Mouse (Mus musculus): ENCODE data around the gene Tk1. TPM values are rescaled to one million over a fixed set of nuclear protein-coding genes. Genes with fewer than 3 reads are reported as not detected.
A peak's percentile ranks its signal among the peaks of the same experiment; 100 is the strongest.

The Tk1 gene
- polyA plus RNA-seq, 2 experiments: 135 to 136 TPM

GRCm38 (mm10) chr11:117863174-117863856 lies 37.4 kb upstream of the Tk1 start:
- H3K27ac ChIP-seq: no peak overlapping the region
- H3K4me2 ChIP-seq (ENCODE audit: low read depth): no peak overlapping the region
- H3K4me3 ChIP-seq (ENCODE audit: insufficient read depth in 1 of 2, low read depth in 2 of 2, low read length in 2 of 2): no peak overlapping the region
- no peak for DNase-seq (ENCODE audit: low read depth in 3 of 3, low spot score in 3 of 3)
- H3K4me1 ChIP-seq (replicated peaks; ENCODE audit: control insufficient read depth in 2 of 2, insufficient read depth in 2 of 2, low read length in 1 of 2): no peaks in the 10 kb centered on the region
- no peak for ATAC-seq (ENCODE audit: insufficient read depth)
- no peaks in the 10 kb centered on the region; the same call in 1 of the 2 replicates for H3K36me3 ChIP-seq (replicated peaks; ENCODE audit: control insufficient read depth, insufficient read depth, low read depth)
- WGBS (ENCODE audit: insufficient replicate concordance): 35% methylated on average over 11 of the region's 11 CpGs
- no peaks in the 10 kb centered on the region for H3K9me3 ChIP-seq (ENCODE audit: control insufficient read depth, low read length)
- TF ChIP-seq CTCF (IDR thresholded peaks at IDR 0.05; ENCODE audit: low read depth) (no peak), EP300 (IDR thresholded peaks at IDR 0.05; ENCODE audit: low read depth) (no peak)
- H3K27me3 ChIP-seq (ENCODE audit: control insufficient read depth, insufficient read depth, low read length): peaks cover 34% of the 10 kb centered on the region
- H3K9ac ChIP-seq (replicated peaks): no peak overlapping the region

GRCm38 (mm10) chr11:117860601-117861000 lies 34.7 kb upstream of the Tk1 start, which contains the start of gene Tmem235:
Gene Tmem235, plus strand, starts transcription at chr11:117860752.
- H3K4me1 ChIP-seq (replicated peaks; ENCODE audit: control insufficient read depth in 2 of 2, insufficient read depth in 2 of 2, low read length in 1 of 2): no peaks in the 10 kb centered on the region
- no peaks in the 10 kb centered on the region for H3K9me3 ChIP-seq (ENCODE audit: control insufficient read depth, low read length)
- peaks cover 34% of the 10 kb centered on the region for H3K27me3 ChIP-seq (ENCODE audit: control insufficient read depth, insufficient read depth, low read length)
- no peak for ATAC-seq (ENCODE audit: insufficient read depth)
- DNase-seq (ENCODE audit: low read depth in 3 of 3, low spot score in 3 of 3): no peak
- WGBS (ENCODE audit: insufficient replicate concordance): 7% methylated on average over 23 of the region's 23 CpGs
- TF ChIP-seq CTCF (IDR thresholded peaks at IDR 0.05; ENCODE audit: low read depth): no peak; the same call in 1 of the 2 replicates
- TF ChIP-seq EP300 (IDR thresholded peaks at IDR 0.05; ENCODE audit: low read depth): no peak
- H3K36me3 ChIP-seq (replicated peaks; ENCODE audit: control insufficient read depth, insufficient read depth, low read depth): peaks cover 20% of the 10 kb centered on the region
- H3K27ac ChIP-seq: no peak within 1 kb of the TSS
- no peak within 1 kb of the TSS for H3K9ac ChIP-seq (replicated peaks)
- H3K4me2 ChIP-seq (ENCODE audit: low read depth): no peak within 1 kb of the TSS
- H3K4me3 ChIP-seq (ENCODE audit: insufficient read depth in 1 of 2, low read depth in 2 of 2, low read length in 2 of 2): no peak within 1 kb of the TSS

- ATAC-seq (ENCODE audit: insufficient read depth) (no peak), DNase-seq (ENCODE audit: low read depth in 3 of 3, low spot score in 3 of 3) (no peak)
- no peaks in the 10 kb centered on the region for H3K9me3 ChIP-seq (ENCODE audit: control insufficient read depth, low read length)
- no peak overlapping the region for H3K9ac ChIP-seq (replicated peaks)
- 45% methylated on average over 3 of the region's 3 CpGs for WGBS (ENCODE audit: insufficient replicate concordance)
- H3K27ac ChIP-seq: no peak overlapping the region
- H3K27me3 ChIP-seq (ENCODE audit: control insufficient read depth, insufficient read depth, low read length): peaks cover 34% of the 10 kb centered on the region
- peaks cover 42% of the 10 kb centered on the region for H3K36me3 ChIP-seq (replicated peaks; ENCODE audit: control insufficient read depth, insufficient read depth, low read depth)
- TF ChIP-seq CTCF (IDR thresholded peaks at IDR 0.05; ENCODE audit: low read depth) (no peak), EP300 (IDR thresholded peaks at IDR 0.05; ENCODE audit: low read depth) (no peak)
- H3K4me2 ChIP-seq (ENCODE audit: low read depth): no peak overlapping the region
- no peaks in the 10 kb centered on the region for H3K4me1 ChIP-seq (replicated peaks; ENCODE audit: control insufficient read depth in 2 of 2, insufficient read depth in 2 of 2, low read length in 1 of 2)
- H3K4me3 ChIP-seq (ENCODE audit: insufficient read depth in 1 of 2, low read depth in 2 of 2, low read length in 2 of 2): no peak overlapping the region
Observed at GRCm38 (mm10) chr11:117858392-117858791, 32.5 kb upstream of the Tk1 start.

GRCm38 (mm10) chr11:117857462-117857861 lies 31.6 kb upstream of the Tk1 start:
- TF ChIP-seq EP300 (IDR thresholded peaks at IDR 0.05; ENCODE audit: low read depth): no peak
- no peak for TF ChIP-seq CTCF (IDR thresholded peaks at IDR 0.05; ENCODE audit: low read depth)
- 91% methylated on average over 10 of the region's 10 CpGs for WGBS (ENCODE audit: insufficient replicate concordance)
- H3K36me3 ChIP-seq (replicated peaks; ENCODE audit: control insufficient read depth, insufficient read depth, low read depth): peaks cover 52% of the 10 kb centered on the region

GRCm38 (mm10) chr11:117855975-117856374 lies 30.1 kb upstream of the Tk1 start:
- H3K4me3 ChIP-seq (ENCODE audit: insufficient read depth in 1 of 2, low read depth in 2 of 2, low read length in 2 of 2): no peak overlapping the region
- H3K9me3 ChIP-seq (ENCODE audit: control insufficient read depth, low read length): no peaks in the 10 kb centered on the region
- H3K4me2 ChIP-seq (ENCODE audit: low read depth): no peak overlapping the region
- no peak overlapping the region for H3K9ac ChIP-seq (replicated peaks)
- no peak overlapping the region for H3K27ac ChIP-seq
- H3K27me3 ChIP-seq (ENCODE audit: control insufficient read depth, insufficient read depth, low read length): peaks cover 22% of the 10 kb centered on the region
- peaks cover 3 to 6% of the 10 kb centered on the region in 2 experiments; a peak in 3 of 4 replicates for H3K4me1 ChIP-seq (replicated peaks; ENCODE audit: control insufficient read depth in 2 of 2, insufficient read depth in 2 of 2, low read length in 1 of 2)
- TF ChIP-seq CTCF (IDR thresholded peaks at IDR 0.05; ENCODE audit: low read depth): no peak
- TF ChIP-seq EP300 (IDR thresholded peaks at IDR 0.05; ENCODE audit: low read depth): no peak
- peaks cover 66% of the 10 kb centered on the region for H3K36me3 ChIP-seq (replicated peaks; ENCODE audit: control insufficient read depth, insufficient read depth, low read depth)
- 91% methylated on average over 1 of the region's 1 CpGs for WGBS (ENCODE audit: insufficient replicate concordance)
- DNase-seq (ENCODE audit: low read depth in 3 of 3, low spot score in 3 of 3) (no peak), ATAC-seq (ENCODE audit: insufficient read depth) (no peak)

More at GRCm38 (mm10) chr11:117857462-117857861, 31.6 kb upstream of the Tk1 start:
- Histone ChIP-seq H3K27me3 (ENCODE audit: control insufficient read depth, insufficient read depth, low read length) (peaks cover 34% of the 10 kb centered on the region), H3K4me1 (replicated peaks; ENCODE audit: control insufficient read depth in 2 of 2, insufficient read depth in 2 of 2, low read length in 1 of 2) (no peaks in the 10 kb centered on the region), H3K27ac (no peak overlapping the region), H3K9me3 (ENCODE audit: control insufficient read depth, low read length) (no peaks in the 10 kb centered on the region), H3K4me3 (ENCODE audit: insufficient read depth in 1 of 2, low read depth in 2 of 2, low read length in 2 of 2) (no peak overlapping the region), H3K4me2 (ENCODE audit: low read depth) (no peak overlapping the region), H3K9ac (replicated peaks) (no peak overlapping the region)
- no peak for DNase-seq (ENCODE audit: low read depth in 3 of 3, low spot score in 3 of 3)
- ATAC-seq (ENCODE audit: insufficient read depth): peak; percentile 14; the same call in 1 of the 2 replicates
